Mouse (Mus musculus): ENCODE data around the gene Arhgef25. TPM values are rescaled to one million over a fixed set of nuclear protein-coding genes. Genes with fewer than 3 reads are reported as not detected.

Gene Arhgef25
- polyA plus RNA-seq, 1 experiment, result 25.0 TPM

GRCm38 (mm10) chr10:127180695-127181047 lies 9.2 kb downstream of the Arhgef25 start:
- 47% methylated on average over 3 of the region's 3 CpGs for WGBS
- Histone ChIP-seq H3K4me1 (ENCODE audit: control insufficient read depth, insufficient read depth, low read length) (peaks cover 2% of the 10 kb centered on the region; the same call in 1 of the 2 replicates), H3K4me3 (replicated peaks; ENCODE audit: control insufficient read depth, low read depth, low read length) (no peak overlapping the region), H3K27ac (ENCODE audit: control insufficient read depth, insufficient read depth, low read depth, low read length, poor library complexity) (no peak overlapping the region)
- no peak for TF ChIP-seq POLR2A (IDR thresholded peaks at IDR 0.05; ENCODE audit: borderline replicate concordance, control insufficient read depth, low read depth, low read length)
- TF ChIP-seq CTCF (IDR thresholded peaks at IDR 0.05; ENCODE audit: control insufficient read depth, insufficient read depth, low read length), result no peak

GRCm38 (mm10) chr10:127179871-127180694 lies 9.8 kb downstream of the Arhgef25 start, which contains the start of gene Slc26a10:
TSS of gene Slc26a10 (minus strand) at chr10:127180645.
- WGBS, result 6% methylated on average over 34 of the region's 34 CpGs
- no peak for TF ChIP-seq CTCF (IDR thresholded peaks at IDR 0.05; ENCODE audit: control insufficient read depth, insufficient read depth, low read length)
- no peak for TF ChIP-seq POLR2A (IDR thresholded peaks at IDR 0.05; ENCODE audit: borderline replicate concordance, control insufficient read depth, low read depth, low read length)
- peaks cover 2% of the 10 kb centered on the region; the same call in 1 of the 2 replicates for H3K4me1 ChIP-seq (ENCODE audit: control insufficient read depth, insufficient read depth, low read length)
- H3K4me3 ChIP-seq (replicated peaks; ENCODE audit: control insufficient read depth, low read depth, low read length), result no peak within 1 kb of the TSS
- H3K27ac ChIP-seq (ENCODE audit: control insufficient read depth, insufficient read depth, low read depth, low read length, poor library complexity), result no peak within 1 kb of the TSS

- peaks cover 2% of the 10 kb centered on the region; the same call in 1 of the 2 replicates for H3K4me1 ChIP-seq (ENCODE audit: control insufficient read depth, insufficient read depth, low read length)
- WGBS, result 4% methylated on average over 41 of the region's 41 CpGs
- H3K27ac ChIP-seq (ENCODE audit: control insufficient read depth, insufficient read depth, low read depth, low read length, poor library complexity), result no peak overlapping the region
- H3K4me3 ChIP-seq (replicated peaks; ENCODE audit: control insufficient read depth, low read depth, low read length), result no peak overlapping the region
- TF ChIP-seq CTCF (IDR thresholded peaks at IDR 0.05; ENCODE audit: control insufficient read depth, insufficient read depth, low read length), result no peak
- no peak for TF ChIP-seq POLR2A (IDR thresholded peaks at IDR 0.05; ENCODE audit: borderline replicate concordance, control insufficient read depth, low read depth, low read length)
Observed at GRCm38 (mm10) chr10:127178286-127179027, 11.4 kb downstream of the Arhgef25 start.

GRCm38 (mm10) chr10:127177719-127178118 lies 12.2 kb downstream of the Arhgef25 start:
- WGBS, result 3% methylated on average over 23 of the region's 23 CpGs
- H3K27ac ChIP-seq (ENCODE audit: control insufficient read depth, insufficient read depth, low read depth, low read length, poor library complexity), result no peak overlapping the region
- peaks cover 2% of the 10 kb centered on the region; the same call in 1 of the 2 replicates for H3K4me1 ChIP-seq (ENCODE audit: control insufficient read depth, insufficient read depth, low read length)
- TF ChIP-seq CTCF (IDR thresholded peaks at IDR 0.05; ENCODE audit: control insufficient read depth, insufficient read depth, low read length) (peak; percentile 79), POLR2A (IDR thresholded peaks at IDR 0.05; ENCODE audit: borderline replicate concordance, control insufficient read depth, low read depth, low read length) (no peak)
- no peak overlapping the region for H3K4me3 ChIP-seq (replicated peaks; ENCODE audit: control insufficient read depth, low read depth, low read length)

GRCm38 (mm10) chr10:127177235-127177634 lies 12.6 kb downstream of the Arhgef25 start:
- no peak overlapping the region for H3K27ac ChIP-seq (ENCODE audit: control insufficient read depth, insufficient read depth, low read depth, low read length, poor library complexity)
- H3K4me1 ChIP-seq (ENCODE audit: control insufficient read depth, insufficient read depth, low read length), result peaks cover 2% of the 10 kb centered on the region; the same call in 1 of the 2 replicates
- no peak for TF ChIP-seq POLR2A (IDR thresholded peaks at IDR 0.05; ENCODE audit: borderline replicate concordance, control insufficient read depth, low read depth, low read length)
- TF ChIP-seq CTCF (IDR thresholded peaks at IDR 0.05; ENCODE audit: control insufficient read depth, insufficient read depth, low read length), result no peak
- H3K4me3 ChIP-seq (replicated peaks; ENCODE audit: control insufficient read depth, low read depth, low read length), result no peak overlapping the region
- 20% methylated on average over 9 of the region's 9 CpGs for WGBS

GRCm38 (mm10) chr10:127176756-127177155 lies 13.1 kb downstream of the Arhgef25 start:
- 5% methylated on average over 7 of the region's 7 CpGs for WGBS
- H3K27ac ChIP-seq (ENCODE audit: control insufficient read depth, insufficient read depth, low read depth, low read length, poor library complexity), result no peak overlapping the region
- no peak overlapping the region for H3K4me3 ChIP-seq (replicated peaks; ENCODE audit: control insufficient read depth, low read depth, low read length)
- no peak for TF ChIP-seq CTCF (IDR thresholded peaks at IDR 0.05; ENCODE audit: control insufficient read depth, insufficient read depth, low read length)
- TF ChIP-seq POLR2A (IDR thresholded peaks at IDR 0.05; ENCODE audit: borderline replicate concordance, control insufficient read depth, low read depth, low read length), result no peak
- peaks cover 2% of the 10 kb centered on the region; the same call in 1 of the 2 replicates for H3K4me1 ChIP-seq (ENCODE audit: control insufficient read depth, insufficient read depth, low read length)

- Histone ChIP-seq H3K27ac (ENCODE audit: control insufficient read depth, insufficient read depth, low read depth, low read length, poor library complexity) (no peak overlapping the region), H3K4me1 (ENCODE audit: control insufficient read depth, insufficient read depth, low read length) (peaks cover 2% of the 10 kb centered on the region; the same call in 1 of the 2 replicates), H3K4me3 (replicated peaks; ENCODE audit: control insufficient read depth, low read depth, low read length) (no peak overlapping the region)
- WGBS, result 34% methylated on average over 3 of the region's 3 CpGs
- TF ChIP-seq CTCF (IDR thresholded peaks at IDR 0.05; ENCODE audit: control insufficient read depth, insufficient read depth, low read length), result no peak
- TF ChIP-seq POLR2A (IDR thresholded peaks at IDR 0.05; ENCODE audit: borderline replicate concordance, control insufficient read depth, low read depth, low read length), result no peak
Observed at GRCm38 (mm10) chr10:127176228-127176627, 13.7 kb downstream of the Arhgef25 start.

GRCm38 (mm10) chr10:127174170-127174569 lies 15.7 kb downstream of the Arhgef25 start:
- Histone ChIP-seq H3K4me3 (replicated peaks; ENCODE audit: control insufficient read depth, low read depth, low read length) (no peak overlapping the region), H3K27ac (ENCODE audit: control insufficient read depth, insufficient read depth, low read depth, low read length, poor library complexity) (no peak overlapping the region), H3K4me1 (ENCODE audit: control insufficient read depth, insufficient read depth, low read length) (peaks cover 2% of the 10 kb centered on the region; the same call in 1 of the 2 replicates)
- 78% methylated on average over 7 of the region's 7 CpGs for WGBS
- TF ChIP-seq CTCF (IDR thresholded peaks at IDR 0.05; ENCODE audit: control insufficient read depth, insufficient read depth, low read length) (no peak), POLR2A (IDR thresholded peaks at IDR 0.05; ENCODE audit: borderline replicate concordance, control insufficient read depth, low read depth, low read length) (no peak)

Measured in bone marrow, adult 2 months (tissue).